11 mouse cellular contexts compared by ENCODE assay signal in genomic region chr19:47402544-47402943, GRCm38 (mm10).
DNase-seq lines count a peak whose midpoint lies in the region; ATAC-seq and TF ChIP-seq lines count a peak whose summit lies in the region.
"Had no signal": no experiment of that assay in that cellular context is flagged by ENCODE, and none has a peak within 500 bp of the region (broad histone marks: within the 10 kb centered on the region; RNA-seq: fewer than 3 reads in every experiment).

No protein-coding gene starts in this region.

- TF ChIP-seq EP300 in stomach, postnatal 0 days (optimal IDR thresholded peaks at IDR 0.05): no peak

- peaks cover 9% of the 10 kb centered on the region; the same call in 1 of the 2 replicates for H3K4me1 ChIP-seq in spleen, adult 2 months (ENCODE audit: control insufficient read depth, insufficient read depth, insufficient read length)
- peaks cover 41% of the 10 kb centered on the region for H3K4me1 ChIP-seq in limb, embryonic 12.5 days (replicated peaks)
- peaks cover 12% of the 10 kb centered on the region for H3K4me1 ChIP-seq in stomach, postnatal 0 days (replicated peaks; ENCODE audit: control insufficient read depth, insufficient read depth)
- H3K4me1 ChIP-seq: forebrain, embryonic 15.5 days had no signal

- intact Hi-C loops in gastrocnemius, adult 2 months (cut with DNase I): loop anchor here (5.0 kb wide), 1 partner anchor 60 kb away; the partner anchor contains the start of gene Sh3pxd2a
- intact Hi-C loops in gastrocnemius, postnatal 36 days (cut with DNase I): loop anchor here (5.0 kb wide), 1 partner anchor 60 kb away; the partner anchor contains the start of gene Sh3pxd2a

- no peaks in the 10 kb centered on the region for H3K9me3 ChIP-seq in limb, embryonic 12.5 days
- no peaks in the 10 kb centered on the region for H3K9me3 ChIP-seq in stomach, postnatal 0 days (ENCODE audit: control insufficient read depth, low read length)
- H3K9me3 ChIP-seq: forebrain, embryonic 15.5 days; limb, embryonic 13.5 days had no signal

- H3K9ac ChIP-seq in limb, embryonic 12.5 days (replicated peaks): no peak overlapping the region
- H3K9ac ChIP-seq in stomach, postnatal 0 days (ENCODE audit: low read length): no peak overlapping the region
- H3K9ac ChIP-seq: forebrain, embryonic 15.5 days; limb, embryonic 13.5 days had no signal

- no peaks in the 10 kb centered on the region for H3K27me3 ChIP-seq in spleen, adult 2 months (ENCODE audit: control insufficient read depth, insufficient read depth, low read length)
- H3K27me3 ChIP-seq in limb, embryonic 12.5 days: no peaks in the 10 kb centered on the region
- no peaks in the 10 kb centered on the region for H3K27me3 ChIP-seq in stomach, postnatal 0 days (ENCODE audit: control insufficient read depth, insufficient read depth, low read length)
- H3K27me3 ChIP-seq: forebrain, embryonic 15.5 days; limb, embryonic 13.5 days had no signal

- H3K4me3 ChIP-seq in gastrocnemius, adult 2 months: peak overlapping the region; percentile 43
- no peak overlapping the region for H3K4me3 ChIP-seq in spleen, adult 2 months (ENCODE audit: extremely low read depth, insufficient read depth, insufficient read length)
- no peak overlapping the region for H3K4me3 ChIP-seq in limb, embryonic 12.5 days (replicated peaks)
- H3K4me3 ChIP-seq in stomach, postnatal 0 days (ENCODE audit: low read depth, low read length): no peak overlapping the region
- H3K4me3 ChIP-seq: forebrain, embryonic 15.5 days; limb, embryonic 13.5 days had no signal

- H3K36me3 ChIP-seq in spleen, adult 2 months (ENCODE audit: control insufficient read depth, insufficient read depth, low read length): peaks cover 1% of the 10 kb centered on the region; the same call in 1 of the 2 replicates
- peaks cover 3% of the 10 kb centered on the region; the same call in 1 of the 2 replicates for H3K36me3 ChIP-seq in limb, embryonic 12.5 days
- H3K36me3 ChIP-seq in stomach, postnatal 0 days (ENCODE audit: control insufficient read depth, insufficient read depth, low read length): no peaks in the 10 kb centered on the region
- H3K36me3 ChIP-seq: forebrain, embryonic 15.5 days; limb, embryonic 13.5 days had no signal

- DNase-seq in gastrocnemius, adult 2 months: peak; percentile 61
- DNase-seq in gastrocnemius, postnatal 36 days: no peak
- no peak for DNase-seq in spleen, adult 2 months (ENCODE audit: low read depth in 1 of 2, low spot score in 2 of 2)
- DNase-seq in spleen, adult 12 weeks (ENCODE audit: low spot score): no peak
- DNase-seq in stomach, postnatal 0 days (ENCODE audit: low spot score): no peak
- no peak for DNase-seq in thymus, postnatal 25 days
- no peak for DNase-seq in urinary bladder, adult 18-20 months (ENCODE audit: low spot score in 2 of 2)
- DNase-seq: cerebellum, adult 11 months had no signal

- no peak for ATAC-seq in limb, embryonic 12.5 days (ENCODE audit: insufficient number of reproducible peaks, insufficient read depth, low FRiP score, low TSS enrichment, low read depth)
- ATAC-seq in stomach, postnatal 0 days (ENCODE audit: low FRiP score, low TSS enrichment): no peak; the same call in 1 of the 2 replicates
- ATAC-seq: forebrain, embryonic 15.5 days had no signal

- H3K27ac ChIP-seq in gastrocnemius, adult 2 months: peak overlapping the region; percentile 93
- peak overlapping the region; percentile 33; the same call in 1 of the 2 replicates for H3K27ac ChIP-seq in spleen, adult 2 months (ENCODE audit: insufficient read depth, low read length)
- peak overlapping the region; percentile 8; the same call in 1 of the 2 replicates for H3K27ac ChIP-seq in limb, embryonic 12.5 days
- peak overlapping the region; percentile 84 for H3K27ac ChIP-seq in stomach, postnatal 0 days (replicated peaks)
- H3K27ac ChIP-seq: forebrain, embryonic 15.5 days; limb, embryonic 13.5 days had no signal

- no peak for TF ChIP-seq POLR2A in spleen, adult 2 months (IDR thresholded peaks at IDR 0.05; ENCODE audit: low read depth, low read length)

- no peak overlapping the region for H3K4me2 ChIP-seq in limb, embryonic 12.5 days
- peak overlapping the region; percentile 11; the same call in 1 of the 2 replicates for H3K4me2 ChIP-seq in stomach, postnatal 0 days (replicated peaks; ENCODE audit: low read depth)
- H3K4me2 ChIP-seq: forebrain, embryonic 15.5 days; limb, embryonic 13.5 days had no signal

- TF ChIP-seq CTCF in gastrocnemius, adult 2 months (IDR thresholded peaks at IDR 0.05): no peak
- no peak for TF ChIP-seq CTCF in spleen, adult 2 months (IDR thresholded peaks at IDR 0.05; ENCODE audit: extremely low read depth, insufficient read depth, insufficient read length, insufficient replicate concordance)
- TF ChIP-seq CTCF in stomach, postnatal 0 days (IDR thresholded peaks at IDR 0.05; ENCODE audit: low read depth): no peak

- 85% methylated on average over 4 of the region's 4 CpGs for WGBS in spleen, adult 2 months
- 69% methylated on average over 4 of the region's 4 CpGs for WGBS in limb, embryonic 12.5 days
- 48% methylated on average over 4 of the region's 4 CpGs for WGBS in stomach, postnatal 0 days

Comparison
In these comparisons a context has a peak if more than half of its experiments do, and no peak if none do; other contexts are left out.
1. H3K27ac ChIP-seq: peak in every context shown above with its lines; median percentile 93 in gastrocnemius, adult 2 months; 84 in stomach, postnatal 0 days; 33 in spleen, adult 2 months; 8 in limb, embryonic 12.5 days.